ENCODE assay signal across 8 mouse cellular contexts in the genomic region with DNA sequence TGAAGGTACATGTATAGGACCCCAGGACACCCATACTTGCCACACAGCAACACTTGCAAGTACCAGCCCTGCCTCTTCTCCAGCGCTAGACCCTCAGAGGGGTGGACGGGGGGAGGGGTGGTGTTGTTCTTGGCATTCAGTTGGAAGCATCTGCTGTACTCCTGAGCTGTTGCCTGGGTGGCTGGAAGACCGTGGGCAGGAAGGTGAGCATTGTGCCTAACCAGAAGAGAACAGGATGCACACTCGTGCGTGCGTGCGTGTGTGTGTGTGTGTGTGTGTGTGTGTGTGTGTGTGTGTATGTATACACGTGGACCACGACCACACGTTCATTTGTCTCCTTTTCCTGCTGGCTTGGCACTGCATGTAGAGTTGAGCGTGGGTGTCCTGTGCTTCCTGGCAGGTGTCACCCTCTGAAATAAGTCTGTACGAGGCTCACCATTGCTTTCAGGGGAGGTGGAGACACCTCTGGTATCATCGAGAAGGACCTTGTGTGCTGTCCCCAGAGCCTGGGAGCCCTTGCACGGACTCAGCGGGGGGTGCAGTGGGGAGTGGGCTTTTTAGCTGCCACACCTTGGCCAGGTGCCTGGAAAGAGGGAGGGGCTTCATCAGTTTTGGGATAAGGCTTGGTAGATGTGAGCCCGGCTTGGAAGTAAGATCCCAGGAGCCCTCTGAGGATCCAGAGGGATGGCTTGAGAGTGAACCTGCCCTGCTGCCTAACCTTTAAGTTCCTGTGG.
DNase-seq lines count a peak whose midpoint lies in the region; ATAC-seq lines count a peak whose summit lies in the region.

No protein-coding gene starts in this region.

- H3K4me2 ChIP-seq in liver, embryonic 13.5 days = peak overlapping the region; percentile 32; the same call in 1 of the 2 replicates
- H3K4me2 ChIP-seq in liver, embryonic 11.5 days = no peak overlapping the region; the same call in 1 of the 2 replicates
- H3K4me2 ChIP-seq in liver, embryonic 16.5 days (ENCODE audit: low read depth, low read length) = peak overlapping the region; percentile 24; the same call in 1 of the 2 replicates
- H3K4me2 ChIP-seq in midbrain, embryonic 14.5 days (ENCODE audit: low read length) = no peak overlapping the region

- no peaks in the 10 kb centered on the region for H3K9me3 ChIP-seq in liver, embryonic 13.5 days (replicated peaks)
- no peaks in the 10 kb centered on the region for H3K9me3 ChIP-seq in liver, embryonic 11.5 days (ENCODE audit: control insufficient read depth, low read length)
- H3K9me3 ChIP-seq in embryonic facial prominence, embryonic 10.5 days = no peaks in the 10 kb centered on the region
- H3K9me3 ChIP-seq in liver, embryonic 16.5 days (replicated peaks; ENCODE audit: control insufficient read depth, low read length) = no peaks in the 10 kb centered on the region
- H3K9me3 ChIP-seq in midbrain, embryonic 14.5 days (ENCODE audit: control insufficient read depth, low read length) = no peaks in the 10 kb centered on the region

- no peaks in the 10 kb centered on the region for H3K36me3 ChIP-seq in liver, embryonic 13.5 days
- H3K36me3 ChIP-seq in liver, embryonic 11.5 days (ENCODE audit: control insufficient read depth, insufficient read depth, low read length) = no peaks in the 10 kb centered on the region; the same call in 1 of the 2 replicates
- peaks cover 9% of the 10 kb centered on the region for H3K36me3 ChIP-seq in embryonic facial prominence, embryonic 10.5 days (replicated peaks)
- H3K36me3 ChIP-seq in liver, embryonic 16.5 days (ENCODE audit: control insufficient read depth, insufficient read depth) = no peaks in the 10 kb centered on the region
- no peaks in the 10 kb centered on the region for H3K36me3 ChIP-seq in midbrain, embryonic 14.5 days (ENCODE audit: control insufficient read depth, insufficient read depth, low read length)

- DNase-seq in adrenal gland, adult 2 months = peak; percentile 43
- no peak for DNase-seq in adrenal gland, adult 8-10 months
- DNase-seq in liver, embryonic 13.5 days = no peak
- no peak for DNase-seq in liver, embryonic 11.5 days (ENCODE audit: low spot score)
- DNase-seq in embryonic facial prominence, embryonic 10.5 days (ENCODE audit: low spot score) = no peak
- no peak for DNase-seq in midbrain, embryonic 14.5 days
- DNase-seq in embryo, embryonic 10 days (ENCODE audit: low spot score) = no peak

- H3K27ac ChIP-seq in liver, embryonic 13.5 days = peak overlapping the region; percentile 70; the same call in 1 of the 2 replicates
- H3K27ac ChIP-seq in liver, embryonic 11.5 days (ENCODE audit: low read depth, low read length) = no peak overlapping the region
- peak overlapping the region; percentile 67; the same call in 1 of the 2 replicates for H3K27ac ChIP-seq in embryonic facial prominence, embryonic 10.5 days (replicated peaks)
- H3K27ac ChIP-seq in liver, embryonic 16.5 days (ENCODE audit: low read length) = peak overlapping the region; percentile 30; the same call in 1 of the 2 replicates
- no peak overlapping the region for H3K27ac ChIP-seq in midbrain, embryonic 14.5 days (replicated peaks; ENCODE audit: low read depth, low read length)

- H3K4me3 ChIP-seq in liver, embryonic 13.5 days (replicated peaks) = no peak overlapping the region
- no peak overlapping the region for H3K4me3 ChIP-seq in liver, embryonic 11.5 days (ENCODE audit: low read depth, low read length)
- no peak overlapping the region for H3K4me3 ChIP-seq in embryonic facial prominence, embryonic 10.5 days
- peak overlapping the region; percentile 13; the same call in 1 of the 2 replicates for H3K4me3 ChIP-seq in liver, embryonic 16.5 days (ENCODE audit: low read depth, low read length)
- H3K4me3 ChIP-seq in midbrain, embryonic 14.5 days (replicated peaks; ENCODE audit: low read depth, low read length) = no peak overlapping the region

- peaks cover 94% of the 10 kb centered on the region for H3K4me1 ChIP-seq in liver, embryonic 13.5 days (replicated peaks)
- H3K4me1 ChIP-seq in liver, embryonic 11.5 days (replicated peaks; ENCODE audit: control insufficient read depth, insufficient read depth, low read length) = peaks cover 82% of the 10 kb centered on the region
- peaks cover 91% of the 10 kb centered on the region for H3K4me1 ChIP-seq in embryonic facial prominence, embryonic 10.5 days
- H3K4me1 ChIP-seq in liver, embryonic 16.5 days (ENCODE audit: control insufficient read depth, low read depth, low read length) = peaks cover 52% of the 10 kb centered on the region
- peaks cover 24% of the 10 kb centered on the region for H3K4me1 ChIP-seq in midbrain, embryonic 14.5 days (ENCODE audit: control insufficient read depth, insufficient read depth, low read length)

- WGBS in liver, embryonic 13.5 days (ENCODE audit: insufficient replicate concordance) = 52% methylated on average over 16 of the region's 16 CpGs
- 63% methylated on average over 16 of the region's 16 CpGs for WGBS in liver, embryonic 11.5 days
- WGBS in embryonic facial prominence, embryonic 10.5 days = 79% methylated on average over 16 of the region's 16 CpGs
- 50% methylated on average over 16 of the region's 16 CpGs for WGBS in liver, embryonic 16.5 days (ENCODE audit: insufficient replicate concordance)
- WGBS in midbrain, embryonic 14.5 days = 80% methylated on average over 16 of the region's 16 CpGs

- ATAC-seq in liver, embryonic 13.5 days (ENCODE audit: low read depth) = no peak
- no peak for ATAC-seq in liver, embryonic 11.5 days (replicated peaks; ENCODE audit: low FRiP score)
- no peak for ATAC-seq in liver, embryonic 16.5 days (ENCODE audit: low read depth)
- ATAC-seq in midbrain, embryonic 14.5 days (ENCODE audit: low FRiP score, low TSS enrichment) = no peak

- no peaks in the 10 kb centered on the region for H3K27me3 ChIP-seq in liver, embryonic 13.5 days
- H3K27me3 ChIP-seq in liver, embryonic 11.5 days (replicated peaks; ENCODE audit: control insufficient read depth, insufficient read depth, low read length) = no peaks in the 10 kb centered on the region
- H3K27me3 ChIP-seq in embryonic facial prominence, embryonic 10.5 days (replicated peaks; ENCODE audit: low read depth, poor library complexity, severe bottlenecking) = no peaks in the 10 kb centered on the region
- no peaks in the 10 kb centered on the region for H3K27me3 ChIP-seq in liver, embryonic 16.5 days (ENCODE audit: control insufficient read depth, insufficient read depth, low read depth, low read length)
- no peaks in the 10 kb centered on the region for H3K27me3 ChIP-seq in midbrain, embryonic 14.5 days (ENCODE audit: control insufficient read depth, insufficient read depth, low read length)

- H3K9ac ChIP-seq in liver, embryonic 13.5 days = no peak overlapping the region
- H3K9ac ChIP-seq in liver, embryonic 11.5 days (ENCODE audit: low read depth, low read length) = no peak overlapping the region
- no peak overlapping the region for H3K9ac ChIP-seq in liver, embryonic 16.5 days (ENCODE audit: low read depth, low read length)
- no peak overlapping the region for H3K9ac ChIP-seq in midbrain, embryonic 14.5 days (replicated peaks; ENCODE audit: low read length)

Comparison
In these comparisons a context has a peak if more than half of its experiments do, and no peak if none do; other contexts are left out.
1. H3K27ac ChIP-seq: peak in liver, embryonic 13.5 days (single experiment), embryonic facial prominence, embryonic 10.5 days (single experiment) and liver, embryonic 16.5 days (single experiment); none in liver, embryonic 11.5 days (single experiment) and midbrain, embryonic 14.5 days (single experiment).
2. H3K4me2 ChIP-seq: peak in liver, embryonic 13.5 days (single experiment) and liver, embryonic 16.5 days (single experiment); none in liver, embryonic 11.5 days (single experiment) and midbrain, embryonic 14.5 days (single experiment).